Mouse (Mus musculus) intestine, postnatal 0 days (tissue): Measurements from ENCODE around the gene Tbrg4. TPM values are rescaled to one million over a fixed set of nuclear protein-coding genes. Genes with fewer than 3 reads are reported as not detected.

Experiments
- ATAC-seq: fragments of 200-750 bp; cut with Nextera tagmentation; 2 replicates; pipeline ENCODE4 v1.8.0; 2017; ENCODE audit warnings: mild to moderate bottlenecking, moderate TSS enrichment, moderate library complexity
- H3K27ac ChIP-seq: fragments of 300-500 bp; sonication (generic); 2 replicates; pipeline ENCODE4 v1.5.1; 2014; ENCODE audit warnings: mild to moderate bottlenecking, low read depth, low read length, moderate library complexity
- H3K27me3 ChIP-seq: fragments of 300-500 bp; sonication (generic); replicated peaks from 2 replicates; pipeline ENCODE4 v1.6.1; 2014; ENCODE audit warnings: low read length, mixed read lengths; ENCODE audit not compliant: control insufficient read depth, insufficient read depth
- H3K36me3 ChIP-seq: fragments of 300-500 bp; sonication (generic); 2 replicates; pipeline ENCODE4 v1.6.1; 2014; ENCODE audit warnings: mild to moderate bottlenecking, moderate library complexity; ENCODE audit not compliant: control insufficient read depth, insufficient read depth
- H3K4me1 ChIP-seq: fragments of 300-500 bp; sonication (generic); replicated peaks from 2 replicates; pipeline ENCODE4 v1.6.1; 2014; ENCODE audit warnings: antibody characterized with exemption, low read length, mixed read lengths; ENCODE audit not compliant: control insufficient read depth, insufficient read depth
- H3K4me2 ChIP-seq: fragments of 300-500 bp; sonication (generic); replicated peaks from 2 replicates; pipeline ENCODE4 v1.6.1; 2014; ENCODE audit warnings: low read depth, mild to moderate bottlenecking, moderate library complexity
- H3K4me3 ChIP-seq: fragments of 300-500 bp; sonication (generic); 2 replicates; pipeline ENCODE4 v1.5.1; 2014; ENCODE audit warnings: low read depth, low read length
- H3K9ac ChIP-seq: fragments of 300-500 bp; sonication (generic); 2 replicates; pipeline ENCODE4 v1.6.1; 2014; ENCODE audit warnings: mild to moderate bottlenecking, low read depth, low read length
- H3K9me3 ChIP-seq: fragments of 300-500 bp; sonication (generic); 2 replicates; pipeline ENCODE4 v1.6.1; 2016; ENCODE audit warnings: mixed run types; ENCODE audit not compliant: control insufficient read depth
- CTCF ChIP-seq: sonication (generic); IDR thresholded peaks from 2 replicates; pipeline ENCODE4 v1.5.1; 2016; ENCODE audit warnings: low read depth, mild to moderate bottlenecking, control low read depth, antibody characterized with exemption, moderate library complexity
- WGBS: fragments of 180-500 bp; shearing (Covaris S2); extraction: QIAGEN DNeasy Blood & Tissue Kit; methylation state at CpG from one replicate; pipeline ENCODE4 v1.1.7; 2014; 5-methylcytosine and 5-hydroxymethylcytosine counted together
- polyA plus RNA-seq: library from polyadenylated mRNA; unstranded; fragments of >200 nt; fragmentation: Nextera tagmentation; extraction: Ambion mirVana; gene quantifications from 2 replicates; pipeline ENCODE4 v1.2.1, GENCODE M21; 2015

Tbrg4 gene
- polyA plus RNA-seq, 1 experiment from 2014 or later = 32.6 TPM

DNA sequence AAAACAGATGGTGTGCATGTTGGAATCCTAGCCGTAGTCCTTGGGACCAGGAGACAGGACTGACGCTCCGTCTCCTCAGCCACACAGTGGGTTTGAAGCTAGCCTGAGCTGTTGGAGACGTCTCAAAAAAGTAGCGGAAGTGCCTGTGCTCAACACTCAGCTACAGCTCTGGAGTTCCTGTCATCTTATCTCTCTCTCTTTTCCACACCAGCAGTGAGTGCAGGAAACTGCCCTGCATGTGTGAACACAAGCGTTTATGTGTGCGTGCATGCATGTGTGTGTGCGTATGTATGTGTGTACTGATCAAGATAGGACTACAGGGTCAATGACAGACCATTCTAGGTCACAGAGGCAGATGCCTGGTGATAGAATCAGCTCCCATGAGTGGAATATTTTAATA lies 57.9 kb downstream of the Tbrg4 start:
- H3K9me3 ChIP-seq = no peaks in the 10 kb centered on the region
- 85% methylated on average over 8 of the region's 8 CpGs for WGBS
- H3K4me1 ChIP-seq = no peaks in the 10 kb centered on the region
- H3K4me2 ChIP-seq = no peak overlapping the region
- no peak overlapping the region for H3K27ac ChIP-seq
- H3K36me3 ChIP-seq = peaks cover 22% of the 10 kb centered on the region; the same call in 1 of the 2 replicates
- no peak for TF ChIP-seq CTCF
- H3K27me3 ChIP-seq = no peaks in the 10 kb centered on the region
- no peak overlapping the region for H3K9ac ChIP-seq
- ATAC-seq = no peak
- no peak overlapping the region for H3K4me3 ChIP-seq

DNA sequence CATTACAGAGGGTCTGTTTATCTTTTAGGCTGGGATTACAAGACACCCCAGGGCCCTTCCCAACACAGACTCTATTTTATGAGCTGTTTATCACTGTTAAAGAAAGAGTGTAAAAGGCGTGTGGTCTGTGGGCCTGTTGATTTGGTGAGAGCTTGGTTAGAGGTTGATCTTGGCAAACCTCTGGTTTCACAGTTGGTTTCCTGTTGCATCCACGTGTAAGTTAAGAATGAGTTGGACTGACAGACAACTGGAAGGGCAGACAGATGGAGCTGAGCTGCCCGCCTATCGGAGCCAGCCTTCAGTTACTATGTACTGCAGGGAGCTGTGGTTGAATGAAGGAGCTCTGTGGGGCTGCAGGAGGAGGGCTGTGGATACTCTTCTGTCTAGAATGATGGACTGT lies 59.4 kb downstream of the Tbrg4 start:
- no peak for TF ChIP-seq CTCF
- ATAC-seq = no peak

More for the DNA sequence above, 59.4 kb downstream of the Tbrg4 start:
- Histone ChIP-seq H3K9ac (no peak overlapping the region), H3K9me3 (no peaks in the 10 kb centered on the region), H3K4me1 (no peaks in the 10 kb centered on the region), H3K4me3 (no peak overlapping the region), H3K36me3 (peaks cover 12% of the 10 kb centered on the region; the same call in 1 of the 2 replicates), H3K4me2 (no peak overlapping the region), H3K27me3 (no peaks in the 10 kb centered on the region), H3K27ac (no peak overlapping the region)
- 73% methylated on average over 4 of the region's 4 CpGs for WGBS

Other genes with a start within 250 kb of the Tbrg4 start
- 7.8 and 8.0 TPM in 2 replicates for gene Zmiz2, start 237.0 kb downstream of the Tbrg4 start, polyA plus RNA-seq
- gene Ppia, start 210.6 kb downstream of the Tbrg4 start, polyA plus RNA-seq = 3,711 and 4,178 TPM in 2 replicates
- gene H2afv, start 181.6 kb downstream of the Tbrg4 start, polyA plus RNA-seq = 343 and 346 TPM in 2 replicates
- 21.6 and 25.1 TPM in 2 replicates for gene Purb, start 150.2 kb downstream of the Tbrg4 start, polyA plus RNA-seq
- 0.87 and 0.95 TPM in 2 replicates for gene Myo1g, start 105.1 kb downstream of the Tbrg4 start, polyA plus RNA-seq
- gene Ccm2, start 79.2 kb downstream of the Tbrg4 start, polyA plus RNA-seq = 37.2 and 39.6 TPM in 2 replicates
- gene Nacad, start 20.0 kb downstream of the Tbrg4 start, polyA plus RNA-seq = 4.0 and 4.8 TPM in 2 replicates
- gene Wap, start 12.6 kb upstream of the Tbrg4 start, polyA plus RNA-seq = 1.3 and 4.3 TPM in 2 replicates
- 2.8 and 2.9 TPM in 2 replicates for gene Ramp3, start 32.5 kb upstream of the Tbrg4 start, polyA plus RNA-seq
- gene Gm11983, start 211.6 kb upstream of the Tbrg4 start, polyA plus RNA-seq = not detected in 2 replicates